Mouse (Mus musculus): ENCODE results near the gene Rere. TPM values are rescaled to one million over a fixed set of nuclear protein-coding genes. Genes with fewer than 3 reads are reported as not detected.

Rere gene
- polyA plus RNA-seq, 1 experiment from 2014 or later, result 57.2 TPM

Other genes with a start within 250 kb of the Rere start
- 0.65 and 1.0 TPM in 2 replicates for gene Gpr157, start 194.3 kb upstream of the Rere start, polyA plus RNA-seq (2016; fragmentation: Nextera tagmentation; extraction: Ambion mirVana)
- 2.1 and 2.3 TPM in 2 replicates for gene Slc2a5, start 162.4 kb upstream of the Rere start, polyA plus RNA-seq (2016; fragmentation: Nextera tagmentation; extraction: Ambion mirVana)
- not detected in 2 replicates for gene Slc2a7, start 132.7 kb upstream of the Rere start, polyA plus RNA-seq (2016; fragmentation: Nextera tagmentation; extraction: Ambion mirVana)
- 0.38 TPM in 1 of 2 replicates, not detected in the other for gene Car6, start 80.3 kb upstream of the Rere start, polyA plus RNA-seq (2016; fragmentation: Nextera tagmentation; extraction: Ambion mirVana)
- gene Eno1, start 44.9 kb upstream of the Rere start, polyA plus RNA-seq (2016; fragmentation: Nextera tagmentation; extraction: Ambion mirVana), result 1,428 and 1,431 TPM in 2 replicates

Data from neural tube, embryonic 12.5 days (tissue).